Mouse (Mus musculus): ENCODE measurements at regions not wholly inside any gene's neighbourhood (a gene's known extent, or its start where the extent isn't known, plus 50 kb on each side); places are given as distances from the start of the nearest gene placed in this dataset.

GRCm38 (mm10) chr3:77993700-77994099, 1292.6 kb downstream of the Rapgef2 start:
- Histone ChIP-seq H3K9me3 (ENCODE audit: low read length) (no peaks in the 10 kb centered on the region), H3K4me1 (ENCODE audit: insufficient read depth, low read length) (no peaks in the 10 kb centered on the region), H3K36me3 (ENCODE audit: insufficient read depth, low read length) (no peaks in the 10 kb centered on the region), H3K9ac (replicated peaks; ENCODE audit: low read length) (no peak overlapping the region), H3K4me3 (ENCODE audit: low read length) (no peak overlapping the region), H3K27me3 (ENCODE audit: insufficient read depth, low read length) (no peaks in the 10 kb centered on the region), H3K27ac (no peak overlapping the region), H3K4me2 (ENCODE audit: low read depth, low read length) (no peak overlapping the region)
- TF ChIP-seq CTCF (IDR thresholded peaks at IDR 0.05; ENCODE audit: low read depth), result no peak
- ATAC-seq (peak; percentile 92), DNase-seq (ENCODE audit: low spot score) (peak; percentile 66)
- 41% methylated on average over 1 of the region's 1 CpGs for WGBS

DNA sequence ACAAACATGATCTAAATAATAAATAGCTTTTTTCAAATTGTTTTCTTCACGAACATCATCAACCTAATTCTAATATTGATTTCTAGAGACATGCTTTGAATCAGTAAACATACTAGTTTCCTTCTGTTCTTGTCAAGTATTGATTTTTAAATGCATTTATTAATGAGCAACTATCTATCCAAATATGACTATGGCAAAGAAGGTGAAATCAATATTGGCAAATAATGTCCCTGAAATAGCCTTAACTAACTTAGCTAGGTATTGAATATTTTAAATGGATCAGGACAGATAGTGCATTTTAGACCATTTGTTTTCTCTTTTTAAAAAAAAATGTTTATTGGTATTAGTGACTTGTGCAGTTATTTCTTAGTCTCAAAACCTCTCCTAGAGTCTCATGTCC, 1341.5 kb downstream of the Rapgef2 start:
- TF ChIP-seq CTCF (IDR thresholded peaks at IDR 0.05; ENCODE audit: low read depth), result no peak
- Histone ChIP-seq H3K27ac (no peak overlapping the region), H3K9ac (replicated peaks; ENCODE audit: low read length) (no peak overlapping the region), H3K4me2 (ENCODE audit: low read depth, low read length) (no peak overlapping the region), H3K36me3 (ENCODE audit: insufficient read depth, low read length) (no peaks in the 10 kb centered on the region), H3K4me1 (ENCODE audit: insufficient read depth, low read length) (no peaks in the 10 kb centered on the region), H3K27me3 (ENCODE audit: insufficient read depth, low read length) (no peaks in the 10 kb centered on the region), H3K9me3 (ENCODE audit: low read length) (no peaks in the 10 kb centered on the region), H3K4me3 (ENCODE audit: low read length) (no peak overlapping the region)
- DNase-seq (ENCODE audit: low spot score) (no peak), ATAC-seq (no peak)
- 83% methylated on average over 1 of the region's 1 CpGs for WGBS

DNA sequence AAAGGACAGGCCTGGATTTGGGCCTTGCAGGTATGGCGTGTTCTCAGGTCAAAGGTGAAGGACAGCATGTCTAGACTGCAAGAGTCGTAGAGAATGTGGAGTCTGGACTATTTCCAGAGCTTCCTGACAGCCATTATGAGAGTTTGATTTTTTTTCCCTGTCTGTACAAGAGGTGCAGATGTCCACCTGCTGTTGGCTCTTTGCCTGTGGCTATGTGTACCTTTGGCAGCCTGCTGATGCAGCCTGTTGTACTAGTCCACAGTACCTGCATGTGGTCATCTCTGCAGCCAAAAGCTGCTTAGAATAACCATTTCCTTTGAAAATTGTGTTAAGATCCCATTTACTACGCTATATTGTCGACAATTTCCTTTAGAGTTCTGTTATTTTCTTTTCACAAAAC, 1389.1 kb downstream of the Rapgef2 start:
- Histone ChIP-seq H3K36me3 (ENCODE audit: insufficient read depth, low read length) (no peaks in the 10 kb centered on the region), H3K4me1 (ENCODE audit: insufficient read depth, low read length) (no peaks in the 10 kb centered on the region), H3K4me2 (ENCODE audit: low read depth, low read length) (no peak overlapping the region), H3K9me3 (ENCODE audit: low read length) (no peaks in the 10 kb centered on the region), H3K4me3 (ENCODE audit: low read length) (no peak overlapping the region), H3K27ac (no peak overlapping the region), H3K9ac (replicated peaks; ENCODE audit: low read length) (no peak overlapping the region), H3K27me3 (ENCODE audit: insufficient read depth, low read length) (no peaks in the 10 kb centered on the region)
- 78% methylated on average over 4 of the region's 4 CpGs for WGBS
- TF ChIP-seq CTCF (IDR thresholded peaks at IDR 0.05; ENCODE audit: low read depth), result no peak
- ATAC-seq (no peak), DNase-seq (ENCODE audit: low spot score) (peak; percentile 52)

DNA sequence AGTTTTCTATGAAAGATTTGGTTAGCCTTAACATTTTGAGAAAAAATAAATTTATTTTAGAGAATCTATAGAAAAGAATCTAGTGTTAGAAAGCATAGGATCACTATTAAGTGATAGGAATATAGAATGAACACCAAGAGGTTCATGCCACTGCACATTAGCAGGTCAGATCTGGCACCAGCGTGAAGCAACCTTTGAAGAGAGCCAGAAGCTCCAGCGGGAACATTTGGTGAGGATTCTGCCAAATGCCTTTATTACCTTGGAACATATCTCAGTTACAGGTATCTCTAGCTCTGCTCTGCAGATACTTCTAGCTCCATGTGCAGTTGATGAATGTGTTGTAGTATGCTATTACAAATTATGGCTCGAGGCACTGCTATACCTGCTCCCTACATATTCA, 1398.7 kb downstream of the Rapgef2 start:
- Histone ChIP-seq H3K27ac (no peak overlapping the region), H3K4me1 (ENCODE audit: insufficient read depth, low read length) (no peaks in the 10 kb centered on the region), H3K36me3 (ENCODE audit: insufficient read depth, low read length) (no peaks in the 10 kb centered on the region), H3K4me2 (ENCODE audit: low read depth, low read length) (no peak overlapping the region), H3K9ac (replicated peaks; ENCODE audit: low read length) (no peak overlapping the region), H3K9me3 (ENCODE audit: low read length) (no peaks in the 10 kb centered on the region), H3K27me3 (ENCODE audit: insufficient read depth, low read length) (no peaks in the 10 kb centered on the region), H3K4me3 (ENCODE audit: low read length) (no peak overlapping the region)
- 85% methylated on average over 3 of the region's 3 CpGs for WGBS
- TF ChIP-seq CTCF (IDR thresholded peaks at IDR 0.05; ENCODE audit: low read depth), result no peak
- DNase-seq (ENCODE audit: low spot score), result no peak
- ATAC-seq, result no peak

DNA sequence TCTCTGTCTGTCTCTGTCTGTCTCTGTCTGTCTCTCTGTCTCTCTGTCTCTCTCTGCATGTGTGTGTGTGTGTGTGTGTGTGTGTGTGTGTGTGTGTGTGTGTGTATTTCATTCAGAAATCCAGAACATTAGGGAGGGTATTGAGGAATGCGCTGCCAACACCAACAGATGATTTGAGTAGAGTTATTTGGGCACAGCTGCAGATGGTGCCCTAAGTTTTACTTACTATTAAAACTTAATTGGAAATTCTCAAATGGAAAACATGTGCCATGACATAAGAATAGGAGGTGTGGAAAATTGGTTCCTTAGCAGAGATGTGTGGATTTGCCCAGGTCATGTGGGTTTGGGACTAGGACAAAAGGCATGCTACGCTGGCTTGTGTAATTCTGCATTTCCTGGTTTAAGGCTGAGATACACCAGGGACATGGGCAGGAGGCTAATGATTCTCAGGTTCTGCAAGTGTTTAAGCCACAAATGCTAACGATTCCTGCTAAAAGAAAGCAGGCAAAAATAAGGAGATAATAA, 1437.5 kb downstream of the Rapgef2 start:
- Histone ChIP-seq H3K9me3 (ENCODE audit: low read length) (no peaks in the 10 kb centered on the region), H3K36me3 (ENCODE audit: insufficient read depth, low read length) (no peaks in the 10 kb centered on the region), H3K27me3 (ENCODE audit: insufficient read depth, low read length) (no peaks in the 10 kb centered on the region), H3K9ac (replicated peaks; ENCODE audit: low read length) (no peak overlapping the region), H3K4me3 (ENCODE audit: low read length) (no peak overlapping the region), H3K4me1 (ENCODE audit: insufficient read depth, low read length) (no peaks in the 10 kb centered on the region), H3K4me2 (ENCODE audit: low read depth, low read length) (no peak overlapping the region), H3K27ac (no peak overlapping the region)
- TF ChIP-seq CTCF (IDR thresholded peaks at IDR 0.05; ENCODE audit: low read depth), result no peak
- 79% methylated on average over 3 of the region's 3 CpGs for WGBS
- no peak for ATAC-seq
- DNase-seq (ENCODE audit: low spot score), result no peak

- H3K36me3 ChIP-seq (ENCODE audit: insufficient read depth, low read length), result no peaks in the 10 kb centered on the region
- H3K27me3 ChIP-seq (ENCODE audit: insufficient read depth, low read length), result no peaks in the 10 kb centered on the region
- TF ChIP-seq CTCF (IDR thresholded peaks at IDR 0.05; ENCODE audit: low read depth), result no peak
- H3K9ac ChIP-seq (replicated peaks; ENCODE audit: low read length), result no peak overlapping the region
- H3K9me3 ChIP-seq (ENCODE audit: low read length), result no peaks in the 10 kb centered on the region
- 62% methylated on average over 1 of the region's 1 CpGs for WGBS
- no peak overlapping the region for H3K27ac ChIP-seq
- ATAC-seq (no peak), DNase-seq (ENCODE audit: low spot score) (no peak)
- no peak overlapping the region for H3K4me3 ChIP-seq (ENCODE audit: low read length)
- H3K4me1 ChIP-seq (ENCODE audit: insufficient read depth, low read length), result no peaks in the 10 kb centered on the region
- no peak overlapping the region for H3K4me2 ChIP-seq (ENCODE audit: low read depth, low read length)
Observed at GRCm38 (mm10) chr3:77832230-77832805, 1454.0 kb downstream of the Rapgef2 start.

- no peaks in the 10 kb centered on the region for H3K4me1 ChIP-seq (ENCODE audit: insufficient read depth, low read length)
- WGBS, result 47% methylated on average over 2 of the region's 2 CpGs
- DNase-seq (ENCODE audit: low spot score) (no peak), ATAC-seq (no peak)
- H3K9ac ChIP-seq (replicated peaks; ENCODE audit: low read length), result no peak overlapping the region
- no peaks in the 10 kb centered on the region for H3K27me3 ChIP-seq (ENCODE audit: insufficient read depth, low read length)
- H3K4me3 ChIP-seq (ENCODE audit: low read length), result no peak overlapping the region
- H3K27ac ChIP-seq, result no peak overlapping the region
- no peaks in the 10 kb centered on the region for H3K9me3 ChIP-seq (ENCODE audit: low read length)
- H3K4me2 ChIP-seq (ENCODE audit: low read depth, low read length), result no peak overlapping the region
- no peak for TF ChIP-seq CTCF (IDR thresholded peaks at IDR 0.05; ENCODE audit: low read depth)
- H3K36me3 ChIP-seq (ENCODE audit: insufficient read depth, low read length), result no peaks in the 10 kb centered on the region
Observed at GRCm38 (mm10) chr3:77831760-77832159, 1454.6 kb downstream of the Rapgef2 start.

Data from hindbrain, postnatal 0 days (tissue).